Mouse (Mus musculus) kidney, postnatal 10 days (tissue): ENCODE measurements at regions not wholly inside any gene's neighbourhood (a gene's known extent, or its start where the extent isn't known, plus 50 kb on each side); places are given as distances from the start of the nearest gene placed in this dataset.
"Not testable (repeated sequence)": the region's sequence is repeated elsewhere in the genome, so short reads cannot be mapped to it uniquely, and the experiment has no call there.

Experiments used
- DNase-seq: peaks from one replicate; pipeline ENCODE4 v3.0.0; 2021; ENCODE audit warnings: mixed read lengths

DNA sequence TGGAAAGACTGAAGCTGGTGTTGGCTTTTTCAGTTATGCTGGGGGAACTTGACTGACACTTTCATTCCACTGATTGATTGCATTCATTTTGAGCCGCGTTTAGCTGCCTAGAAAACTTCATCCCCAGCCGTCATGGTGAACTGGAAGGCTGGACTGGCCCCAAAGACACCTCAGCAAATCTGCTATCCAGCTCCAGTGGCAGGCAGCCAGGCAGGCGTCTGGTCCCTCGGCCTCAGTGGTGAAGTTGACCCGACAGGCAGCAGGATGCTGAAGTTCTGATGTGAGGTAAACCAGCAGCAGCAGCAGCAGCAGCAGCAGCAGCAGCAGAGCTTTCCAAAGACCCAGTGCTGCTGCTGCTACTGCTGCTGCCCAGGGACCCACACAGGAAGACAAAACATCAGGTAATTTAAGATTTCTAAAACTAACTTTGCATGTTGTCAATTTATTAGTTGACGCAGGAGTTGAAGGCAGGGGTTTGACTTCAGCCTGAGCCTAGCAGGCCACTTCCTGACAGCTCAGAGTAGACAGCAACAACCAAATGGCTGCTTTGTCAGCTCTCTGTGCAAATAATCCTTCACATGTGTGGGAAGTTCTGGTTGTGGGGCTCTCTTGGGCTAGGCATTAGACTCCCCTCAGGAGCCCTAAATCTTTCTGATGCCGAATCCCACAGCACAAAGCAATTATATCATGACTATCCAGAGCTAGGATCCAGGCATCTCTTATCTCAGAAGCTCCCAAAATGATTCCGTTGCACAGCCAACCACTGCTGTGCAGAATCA, 200.4 kb upstream of the Nhs start:
- DNase-seq: peak; percentile 67

- DNase-seq: no peak
Observed at GRCm38 (mm10) chrX:162348341-162348740, 188.8 kb upstream of the Nhs start.

DNA sequence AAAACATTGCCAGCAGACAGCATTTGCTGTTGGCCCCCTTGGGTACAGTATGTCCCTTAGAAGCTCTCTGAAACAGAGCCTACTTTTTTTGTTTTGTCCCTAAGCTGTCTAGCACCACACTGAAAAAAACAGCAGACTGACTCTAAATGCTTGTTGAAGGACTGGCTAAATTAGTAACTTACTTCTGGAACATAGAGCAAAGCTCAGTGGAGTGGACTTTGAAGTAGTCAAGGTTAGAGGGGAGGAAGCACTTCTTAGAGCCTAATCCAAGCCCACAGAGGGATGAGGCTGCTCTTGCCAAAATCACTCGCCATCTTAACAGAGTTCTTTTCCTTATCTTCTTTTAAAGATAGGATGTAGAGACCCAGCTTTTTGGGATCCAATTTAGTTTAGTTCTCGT, 188.4 kb upstream of the Nhs start:
- no peak for DNase-seq

- peak; percentile 30 for DNase-seq
Observed at GRCm38 (mm10) chrX:162345497-162346143, 186.1 kb upstream of the Nhs start.

GRCm38 (mm10) chrX:162332121-162332520, 172.6 kb upstream of the Nhs start:
- DNase-seq: no peak

- DNase-seq: no peak
Observed at GRCm38 (mm10) chrX:162307646-162308045, 148.1 kb upstream of the Nhs start.

- no peak for DNase-seq
Observed at GRCm38 (mm10) chrX:162304145-162304544, 144.6 kb upstream of the Nhs start.

- DNase-seq: no peak
Observed at GRCm38 (mm10) chrX:162302788-162303187, 143.3 kb upstream of the Nhs start.

DNA sequence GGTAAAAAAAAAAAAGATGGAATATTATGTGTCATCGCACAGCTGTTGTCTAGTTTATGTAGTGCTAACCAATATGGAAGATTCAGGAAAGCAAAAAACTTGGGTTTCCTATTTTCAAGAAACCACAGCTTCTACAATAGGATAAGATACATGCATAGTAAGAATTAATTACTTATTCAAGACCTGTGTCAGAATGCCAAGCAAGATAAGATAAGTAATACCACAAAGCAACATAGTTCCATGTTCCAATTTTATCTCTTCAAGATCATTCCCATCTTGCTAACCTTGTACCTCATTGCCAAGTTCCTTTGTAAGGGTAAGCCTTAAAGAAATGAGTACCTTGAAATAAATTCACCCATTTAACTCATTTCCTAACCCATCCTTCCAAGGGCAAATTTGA, 131.7 kb upstream of the Nhs start:
- DNase-seq: no peak

- not testable (repeated sequence) for DNase-seq
Observed at GRCm38 (mm10) chrX:162286155-162286554, 126.6 kb upstream of the Nhs start.

DNA sequence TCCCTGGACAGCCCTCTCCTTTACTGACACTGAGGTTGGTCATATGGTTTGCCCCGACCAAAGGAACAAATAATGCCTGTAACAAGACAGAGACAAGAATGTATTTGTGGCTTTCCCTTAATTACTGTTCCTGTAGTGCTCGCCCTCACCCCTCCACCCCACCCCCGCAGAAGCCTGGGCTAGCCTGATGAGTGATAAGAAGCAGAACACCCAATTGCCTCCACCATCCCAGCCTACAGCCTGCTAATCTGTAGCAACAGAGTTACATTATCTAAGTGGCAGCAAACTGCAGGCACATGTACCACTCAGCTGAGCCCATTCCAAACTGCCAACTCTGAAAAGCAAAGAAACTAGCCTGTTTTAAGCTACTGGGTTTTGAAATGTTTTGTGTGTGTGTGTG, 124.7 kb upstream of the Nhs start:
- no peak for DNase-seq

- no peak for DNase-seq
Observed at GRCm38 (mm10) chrX:162282690-162283089, 123.2 kb upstream of the Nhs start.

GRCm38 (mm10) chrX:162278834-162279708, 119.5 kb upstream of the Nhs start:
- peak; percentile 75 for DNase-seq

DNA sequence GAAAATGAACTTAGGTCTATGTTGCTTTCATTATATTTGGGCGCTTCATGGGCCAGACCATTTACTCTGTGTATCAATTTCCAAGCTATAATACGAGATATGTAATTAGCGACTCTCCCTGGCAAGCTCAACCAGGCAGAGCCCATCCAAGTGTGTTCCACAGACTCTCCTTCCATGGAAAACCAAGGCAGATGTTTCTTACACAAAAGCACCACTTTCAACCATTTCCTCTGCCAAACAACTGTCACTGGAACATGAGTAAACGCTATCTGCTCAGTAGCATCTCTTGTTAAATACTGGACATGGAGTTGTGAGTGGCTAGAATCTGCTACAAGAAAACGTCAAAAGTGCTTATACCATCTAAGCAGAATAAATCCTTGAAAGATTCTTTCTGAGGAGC, 115.1 kb upstream of the Nhs start:
- no peak for DNase-seq

GRCm38 (mm10) chrX:162271189-162271588, 111.7 kb upstream of the Nhs start:
- no peak for DNase-seq

DNA sequence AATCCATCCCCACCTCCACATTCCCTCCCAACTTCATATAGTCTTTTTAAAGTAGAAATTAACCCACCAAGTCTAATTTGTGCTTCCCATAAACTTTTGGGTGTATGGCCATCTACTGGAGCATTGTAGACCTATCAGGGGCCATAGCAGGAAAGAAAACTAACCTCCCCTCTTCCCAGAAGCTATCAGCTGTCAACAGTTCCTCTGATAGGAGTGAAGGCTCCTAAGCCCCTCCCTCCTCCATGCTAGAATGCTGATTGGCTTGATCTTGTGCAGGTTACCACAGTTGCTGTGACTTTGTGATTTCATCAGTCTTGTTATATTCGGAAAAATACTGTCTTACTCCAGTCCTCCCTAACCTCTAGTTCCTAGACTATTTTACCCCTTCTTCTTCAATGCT, 109.4 kb upstream of the Nhs start:
- no peak for DNase-seq

DNA sequence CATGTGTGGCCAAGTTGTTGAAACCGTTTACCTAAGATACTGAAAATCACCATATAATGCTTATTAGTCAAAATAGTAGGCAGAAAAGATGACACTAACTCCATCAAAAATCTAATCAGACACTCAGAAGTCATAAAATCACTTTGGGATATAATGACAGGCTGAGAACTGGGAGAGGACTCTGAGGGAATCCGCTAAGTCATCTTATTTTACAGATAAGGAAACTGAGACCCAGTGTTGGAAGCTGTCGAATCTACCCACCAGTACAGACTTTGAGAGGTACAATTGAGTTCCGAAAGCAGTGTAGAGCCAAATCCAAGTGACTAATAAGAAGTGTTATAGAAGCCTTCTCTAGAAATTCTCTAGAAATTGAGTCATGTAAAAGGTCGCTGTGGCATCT, 108.6 kb upstream of the Nhs start:
- DNase-seq: no peak

DNA sequence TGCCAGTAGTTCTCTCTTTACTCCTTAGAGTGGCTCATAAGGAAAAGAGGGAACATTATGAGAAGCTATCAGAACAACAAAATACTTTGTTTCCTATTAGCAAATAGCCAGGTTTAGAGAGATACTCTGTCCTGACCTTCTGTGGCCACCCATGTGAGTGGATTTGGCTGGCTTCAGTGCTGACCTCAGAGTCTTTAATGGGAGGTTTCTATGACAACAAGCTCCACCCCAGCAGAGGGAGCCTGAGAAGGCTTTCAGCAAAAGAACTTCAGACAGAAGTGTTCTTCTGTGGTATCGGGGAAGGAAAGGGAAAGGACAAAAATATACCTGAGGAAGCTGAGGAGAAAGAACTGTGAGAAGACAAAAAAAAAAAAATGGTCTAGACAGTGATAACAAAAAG, 108.1 kb upstream of the Nhs start:
- DNase-seq: peak; percentile 55

DNA sequence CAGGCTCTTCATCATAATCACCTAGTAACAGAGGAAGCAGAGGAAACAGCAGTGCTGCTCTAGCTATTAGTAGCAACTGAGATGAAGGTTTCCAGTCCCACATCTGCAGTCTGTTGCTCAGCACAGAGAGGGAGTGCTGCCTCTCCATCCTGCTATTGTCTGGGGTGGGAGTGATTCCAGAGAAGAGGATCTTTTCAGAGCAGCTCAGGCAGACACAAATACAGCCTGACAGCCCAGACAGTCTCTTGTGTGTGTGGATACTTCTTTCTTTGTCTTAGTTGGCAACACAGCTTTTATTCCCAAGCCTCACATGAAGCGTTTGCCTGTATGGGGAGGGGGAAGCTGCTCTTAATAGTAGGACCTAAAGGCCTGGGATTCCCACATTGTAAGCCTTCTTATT, 107.2 kb upstream of the Nhs start:
- peak; percentile 10 for DNase-seq

- no peak for DNase-seq
Observed at GRCm38 (mm10) chrX:162257398-162257797, 97.9 kb upstream of the Nhs start.

DNA sequence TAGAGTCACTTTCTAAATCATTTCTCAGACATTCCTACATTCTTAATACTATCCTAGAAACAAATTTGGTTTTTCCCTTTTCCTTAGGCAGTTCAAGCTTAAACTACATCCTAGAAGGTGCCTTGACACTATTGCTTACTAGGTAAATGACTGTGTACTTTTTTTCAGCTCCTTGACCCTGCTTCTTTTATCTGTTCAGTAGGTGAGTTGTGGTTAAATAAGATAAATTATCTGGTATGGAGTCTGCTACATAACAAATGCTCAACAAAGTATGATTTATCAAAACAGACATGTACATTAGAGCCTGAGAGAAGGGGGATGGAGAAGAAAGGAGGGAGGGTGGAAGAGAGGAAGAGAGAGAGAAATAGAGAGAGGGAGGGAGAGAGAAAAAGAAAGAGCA, 96.3 kb upstream of the Nhs start:
- no peak for DNase-seq

- peak; percentile 40 for DNase-seq
Observed at GRCm38 (mm10) chrX:162241291-162241690, 81.8 kb upstream of the Nhs start.

GRCm38 (mm10) chrX:162235552-162235951, 76.0 kb upstream of the Nhs start:
- no peak for DNase-seq

- DNase-seq: no peak
Observed at GRCm38 (mm10) chrX:162210848-162211247, 51.3 kb upstream of the Nhs start.
